Mouse (Mus musculus): Measurements from ENCODE around the gene Zfp248.

Gene Zfp248
- long read RNA-seq, experiment 1, partial matches to known transcripts, result 0 of 5 reads
- long read RNA-seq, experiment 1, other reads (novel, unspliced or antisense), result 4 of 5 reads
- long read RNA-seq, experiment 2, partial matches to known transcripts, result 1 of 2 reads
- long read RNA-seq, experiment 2, other reads (novel, unspliced or antisense), result 1 of 2 reads

DNA sequence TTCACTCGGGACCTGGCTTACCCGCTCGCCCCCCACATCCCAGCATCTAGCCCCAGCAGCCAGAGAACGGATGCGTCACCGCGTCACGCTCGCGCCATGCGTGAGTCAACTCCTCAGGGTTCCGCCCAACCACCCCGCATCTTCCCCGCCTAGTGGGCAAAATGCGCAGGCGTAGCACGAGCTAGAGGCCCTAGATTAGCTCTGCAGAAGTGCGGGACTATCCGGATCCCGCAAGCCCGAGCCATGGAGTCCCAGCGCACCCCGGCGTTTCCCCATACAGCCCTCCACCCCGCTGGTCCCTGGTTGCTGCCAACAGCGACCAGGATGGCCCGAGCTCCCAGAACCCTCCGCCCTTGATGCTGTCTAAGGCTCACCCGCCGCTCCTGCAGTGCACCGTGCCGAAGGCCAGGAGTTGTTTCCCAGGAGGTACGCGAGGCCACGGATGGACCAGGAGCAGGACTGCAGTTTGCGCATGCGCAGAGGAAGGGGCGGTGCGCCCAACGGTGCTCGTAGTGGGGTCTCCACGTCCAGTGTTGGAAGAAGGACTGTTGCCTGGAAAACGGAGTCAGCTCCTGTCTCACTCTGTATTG, at the start of gene Zfp248:
TSS of gene Zfp248 (minus strand) at position 487 of the 590 bp plus-strand sequence.
- intact Hi-C loops (cut with DNase I), result loop anchor here (5.0 kb wide), 1 partner anchor 33 kb away; no protein-coding TSS in a partner anchor

GRCm38 (mm10) chr6:118499010-118499409, 43.7 kb upstream of the Zfp248 start:
- intact Hi-C loops (cut with DNase I), result no loop called here

- intact Hi-C loops (cut with DNase I), result no loop called here
Measured at GRCm38 (mm10) chr6:118482125-118482524, 26.8 kb upstream of the Zfp248 start.

DNA sequence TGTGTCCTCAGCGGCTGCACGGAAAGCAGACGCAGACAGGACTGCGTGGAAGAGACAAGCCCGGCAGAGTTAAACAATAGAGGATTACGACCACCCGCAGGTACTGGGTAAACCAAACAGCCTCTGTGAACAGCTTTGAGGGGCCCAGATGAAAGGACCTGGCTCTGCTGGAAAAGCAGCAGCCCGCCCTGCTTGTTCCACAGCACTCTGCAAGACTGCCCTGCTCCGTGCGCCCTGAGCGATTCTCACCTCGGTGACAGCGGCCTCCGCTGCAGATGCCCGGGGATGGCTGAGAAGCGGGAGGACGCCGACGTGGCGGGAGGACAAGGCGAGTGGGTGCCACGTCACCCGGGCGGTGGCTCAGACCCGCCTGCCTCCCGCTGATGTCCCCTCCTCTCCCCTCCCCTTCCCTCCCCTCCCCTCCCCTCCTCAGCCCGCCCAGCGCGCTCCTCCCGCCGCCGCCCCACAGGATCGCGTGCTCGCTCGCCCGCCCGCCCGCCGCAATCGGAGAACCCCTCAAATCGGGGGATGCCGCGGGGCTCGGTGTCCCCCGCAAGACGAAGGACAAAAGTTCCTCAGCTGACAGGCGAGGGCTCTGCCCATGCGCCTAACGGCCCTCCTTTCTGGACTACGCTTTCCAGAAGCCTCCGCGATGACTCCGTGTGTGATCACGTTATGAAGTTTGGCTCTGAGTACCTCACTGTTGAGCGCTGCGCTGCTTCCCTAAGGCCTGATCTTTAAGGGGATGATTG, 23.8 kb upstream of the Zfp248 start, which contains the start of gene Zfp9:
TSS of gene Zfp9 (minus strand) at position 364 of the 752 bp plus-strand sequence.
- intact Hi-C loops (cut with DNase I), result no loop called here

- intact Hi-C loops (cut with DNase I), result no loop called here
Measured at GRCm38 (mm10) chr6:118477875-118478785, 22.8 kb upstream of the Zfp248 start.

DNA sequence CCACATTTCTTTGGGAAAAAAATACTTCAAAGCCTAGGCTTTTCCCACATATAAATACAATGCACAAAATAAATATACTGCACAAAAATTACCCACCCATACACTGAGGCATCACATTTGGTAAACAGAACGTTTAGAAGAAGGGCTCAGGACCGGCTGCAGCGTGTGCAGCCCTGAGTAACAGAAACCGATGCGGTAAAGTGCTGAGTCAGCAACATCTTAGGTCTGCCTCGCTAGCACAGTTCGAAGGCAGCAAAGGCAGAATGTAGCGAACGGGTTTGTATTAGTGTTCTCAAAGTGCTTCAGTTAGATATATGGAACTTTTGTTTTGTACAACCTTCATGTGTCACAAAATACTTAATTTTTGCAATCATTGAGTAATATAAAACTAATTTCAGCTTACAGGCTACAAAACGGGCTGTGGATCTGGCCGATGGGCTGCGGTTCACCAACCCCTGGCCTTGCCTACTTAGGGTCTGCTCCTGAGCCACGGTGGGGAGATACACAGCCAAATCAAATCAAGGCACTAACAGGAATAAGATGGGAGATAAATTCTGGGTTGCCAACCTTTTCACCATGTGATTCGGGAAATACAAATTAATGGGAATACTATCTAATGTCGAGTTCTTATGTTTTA, 6.9 kb upstream of the Zfp248 start:
- intact Hi-C loops (cut with DNase I), result no loop called here

DNA sequence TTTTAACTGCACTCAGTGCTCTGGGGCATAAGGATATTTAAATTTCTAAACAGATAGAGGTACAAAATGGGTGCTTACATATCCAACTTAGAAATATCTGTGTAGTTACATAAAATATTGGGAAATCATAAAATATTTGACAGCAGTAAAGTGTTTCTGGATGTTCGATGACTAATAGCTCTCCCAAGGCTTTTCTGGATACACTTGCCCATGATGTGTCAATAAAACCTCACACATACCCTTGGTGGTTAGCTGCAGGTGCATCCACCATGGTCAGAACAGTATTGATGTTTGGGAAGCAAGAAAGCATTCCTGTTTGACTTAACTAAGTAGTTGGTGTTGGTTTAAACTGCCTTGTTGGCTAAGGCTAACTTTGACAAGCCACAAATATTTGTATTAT, 2.4 kb upstream of the Zfp248 start:
- intact Hi-C loops (cut with DNase I), result loop anchor here (5.0 kb wide), 1 partner anchor 35 kb away; no protein-coding TSS in a partner anchor

DNA sequence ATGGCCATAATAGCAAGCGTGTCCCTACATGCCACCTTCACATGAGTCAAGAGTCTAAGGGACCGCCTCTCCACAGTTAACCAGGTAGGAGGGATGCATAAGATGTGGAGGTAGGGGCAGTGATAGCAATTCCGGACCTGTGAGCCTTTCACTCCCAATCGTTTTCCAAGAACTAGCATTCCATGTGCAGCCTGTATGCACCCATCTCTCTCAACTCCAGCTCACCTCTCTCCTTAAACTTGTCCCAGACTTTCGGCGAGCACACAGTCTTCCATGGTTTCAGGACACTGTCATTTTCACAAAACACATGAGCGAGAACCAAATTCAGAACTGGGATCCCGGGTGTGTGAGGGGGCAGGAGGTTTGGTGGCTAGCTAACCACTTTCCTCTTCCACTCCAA, 876 bp downstream of the Zfp248 start:
- intact Hi-C loops (cut with DNase I), result no loop called here

GRCm38 (mm10) chr6:118431502-118431901, 23.8 kb downstream of the Zfp248 start:
- intact Hi-C loops (cut with DNase I), result no loop called here

DNA sequence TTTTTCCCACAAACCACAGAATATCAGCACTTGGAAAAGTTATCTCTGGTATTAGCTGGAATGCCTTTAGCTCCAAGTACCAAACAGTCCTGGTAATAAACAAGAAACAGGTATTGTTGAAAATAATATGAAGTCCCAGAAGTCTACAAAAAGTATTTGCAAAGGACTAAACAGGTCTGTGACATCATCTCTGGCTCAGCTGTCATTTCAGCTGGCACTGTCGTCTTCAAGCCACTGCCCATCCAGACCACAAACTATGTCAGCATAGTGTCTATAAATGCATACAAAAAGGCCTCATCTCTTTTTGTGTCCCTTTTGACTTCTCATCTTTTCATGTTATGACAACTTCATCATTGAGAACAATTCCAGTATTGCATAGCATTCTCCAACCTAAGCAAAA, 28.7 kb downstream of the Zfp248 start:
- intact Hi-C loops (cut with DNase I), result no loop called here

DNA sequence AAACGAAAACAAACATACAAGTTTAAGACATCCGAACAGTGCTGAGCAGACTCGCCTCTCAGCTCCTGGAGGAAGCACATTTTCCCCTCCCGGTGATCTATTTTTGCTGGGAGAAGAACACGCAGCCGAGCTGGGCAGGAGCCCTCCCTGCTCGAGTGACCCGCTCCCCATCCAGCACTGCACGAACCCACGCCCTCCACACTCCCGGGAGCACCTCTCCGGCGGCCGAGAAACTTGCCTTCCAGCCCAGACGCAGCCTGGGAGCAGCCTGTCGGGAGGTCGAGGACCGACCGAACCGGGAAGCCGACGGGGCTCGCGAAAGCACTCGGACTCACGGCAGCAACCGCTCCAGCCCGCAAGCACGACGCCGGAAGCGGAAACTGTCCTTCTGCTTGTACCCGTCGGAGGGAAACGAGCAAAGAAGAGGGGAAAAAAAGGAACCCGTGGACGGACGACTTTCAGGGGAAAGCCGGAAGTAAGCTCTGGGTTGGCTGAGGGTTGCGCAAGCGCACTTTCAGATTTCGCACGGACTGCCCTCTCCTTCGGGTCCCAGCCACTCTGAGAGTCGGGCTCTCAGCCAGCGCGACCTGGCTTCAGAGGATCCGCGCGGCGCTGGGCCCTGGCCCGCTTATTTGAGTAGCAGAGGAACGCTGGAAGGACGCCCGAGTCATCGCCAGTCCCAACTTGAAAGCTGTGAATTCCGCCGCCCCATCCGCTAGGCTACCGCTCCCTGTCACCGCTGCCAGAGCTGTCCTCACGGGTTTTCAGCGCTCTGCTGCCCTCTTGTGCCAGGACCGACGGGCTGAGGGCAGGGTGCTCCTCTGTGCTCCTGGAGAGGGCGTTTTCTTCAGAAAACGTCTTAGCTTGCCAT, 36.0 kb downstream of the Zfp248 start, which contains the start of gene Bms1:
TSS of gene Bms1 (minus strand) at position 425 of the 871 bp plus-strand sequence.
- intact Hi-C loops (cut with DNase I), result loop anchor here (5.0 kb wide), 1 partner anchor 237 kb away; no protein-coding TSS in a partner anchor

GRCm38 (mm10) chr6:118410428-118410827, 44.9 kb downstream of the Zfp248 start:
- intact Hi-C loops (cut with DNase I), result no loop called here

- intact Hi-C loops (cut with DNase I), result no loop called here
Measured at GRCm38 (mm10) chr6:118408510-118408909, 46.8 kb downstream of the Zfp248 start.

DNA sequence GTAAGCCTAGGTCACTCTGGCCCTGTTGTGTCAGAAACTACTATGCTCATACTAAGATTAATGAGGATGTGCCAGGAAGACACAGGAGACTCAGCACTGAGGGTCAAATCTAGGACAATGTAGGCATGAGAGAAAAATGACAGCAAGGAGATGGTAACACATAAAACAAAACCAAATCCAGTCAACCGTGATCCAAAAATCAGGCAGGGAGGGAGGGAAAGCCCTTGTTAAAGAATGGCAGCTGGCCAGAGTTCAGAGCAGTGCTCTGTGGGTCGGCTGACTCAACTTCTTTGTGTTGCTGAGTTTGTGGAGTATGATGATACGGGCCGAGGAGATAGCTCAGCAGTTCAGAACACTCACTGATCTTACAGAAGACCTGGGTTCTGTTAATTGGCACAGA, 48.9 kb downstream of the Zfp248 start:
- intact Hi-C loops (cut with DNase I), result no loop called here

GRCm38 (mm10) chr6:118390746-118391145, 64.6 kb downstream of the Zfp248 start:
- intact Hi-C loops (cut with DNase I), result no loop called here

DNA sequence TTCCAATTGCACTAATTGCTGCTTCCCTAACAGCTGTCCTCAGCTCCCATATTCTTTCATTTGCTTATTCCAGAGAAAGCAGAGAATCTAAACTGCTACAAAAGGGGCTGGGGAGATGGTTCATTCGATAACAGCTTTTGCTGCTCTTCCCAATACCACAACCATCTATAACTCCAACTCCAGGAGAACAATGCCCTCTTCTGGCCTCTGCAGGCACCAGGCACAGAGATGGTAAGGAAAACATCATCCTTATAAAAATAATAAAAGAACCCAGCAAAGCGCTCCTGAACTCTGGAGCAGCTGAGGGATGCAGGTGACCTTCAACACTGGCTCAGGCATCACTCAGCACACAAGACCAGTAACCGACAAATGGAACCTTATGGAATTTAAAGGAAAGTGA, 69.4 kb downstream of the Zfp248 start:
- intact Hi-C loops (cut with DNase I), result no loop called here

- intact Hi-C loops (cut with DNase I), result no loop called here
Measured at GRCm38 (mm10) chr6:118381234-118381633, 74.1 kb downstream of the Zfp248 start.

- intact Hi-C loops (cut with DNase I), result no loop called here
Measured at GRCm38 (mm10) chr6:118380630-118381029, 74.7 kb downstream of the Zfp248 start.

DNA sequence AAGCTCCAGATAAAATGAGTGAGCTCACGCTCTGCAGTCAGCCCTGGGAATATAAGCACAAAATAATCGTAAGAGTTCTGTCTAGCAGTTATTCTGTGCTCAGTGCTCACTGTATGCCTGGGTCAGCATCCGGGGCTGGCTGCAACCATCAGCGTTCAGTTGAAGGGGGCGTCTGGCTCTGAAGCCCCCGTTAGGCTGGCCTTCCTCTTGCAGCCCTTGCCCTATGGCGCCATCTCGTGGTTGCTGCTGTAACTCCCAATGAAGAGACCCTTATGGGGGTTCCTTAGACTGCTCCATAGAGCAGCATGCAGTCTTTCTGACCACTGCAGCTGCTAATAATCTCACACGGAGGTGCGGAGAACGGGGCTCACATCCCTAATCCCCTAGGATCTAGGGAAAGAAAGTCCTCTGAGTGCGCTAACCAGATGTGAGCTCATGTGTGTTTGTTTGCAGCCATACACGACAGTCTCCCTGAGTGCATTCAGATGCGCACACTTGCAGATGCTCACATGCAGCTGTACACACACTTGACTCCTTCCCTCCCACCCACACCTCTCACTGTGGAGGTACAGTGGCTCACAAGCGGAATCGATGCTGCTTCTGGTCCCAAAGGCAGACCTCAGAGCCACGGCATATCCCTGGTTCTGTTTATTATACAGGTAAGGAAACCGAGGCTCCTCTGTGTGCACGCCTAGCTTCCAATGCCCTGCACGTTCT, 75.7 kb downstream of the Zfp248 start:
- intact Hi-C loops (cut with DNase I), result no loop called here

Measured in adrenal gland (tissue).